Mouse (Mus musculus): ENCODE results near the gene Gtpbp8.

The Gtpbp8 gene

GRCm38 (mm10) chr16:44745866-44746562 lies at the start of gene Gtpbp8:
Gene Gtpbp8, minus strand, starts transcription at chr16:44746363.
- peak; percentile 68 for DNase-seq (ENCODE audit: low spot score)

DNA sequence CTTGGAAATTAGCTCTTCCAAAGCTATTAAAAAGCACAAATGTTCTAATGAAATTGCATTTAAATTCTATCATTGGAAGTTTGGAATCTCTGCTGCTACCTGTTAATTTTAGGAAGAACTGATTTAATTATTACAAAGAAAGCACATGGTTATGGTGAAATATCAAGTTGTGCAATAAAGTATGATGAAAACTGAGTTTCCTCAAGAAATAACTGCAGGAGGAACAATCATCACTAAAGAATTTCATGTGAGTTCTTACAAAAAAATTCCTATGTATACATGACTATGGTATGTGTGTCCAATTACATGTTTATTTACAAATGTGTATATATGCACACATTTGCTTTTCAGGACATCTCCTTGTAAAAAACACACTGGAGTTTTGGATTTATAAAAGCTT lies 48.3 kb upstream of the Gtpbp8 start:
- no peak for DNase-seq (ENCODE audit: low spot score)

GRCm38 (mm10) chr16:44786934-44787333 lies 40.8 kb upstream of the Gtpbp8 start:
- DNase-seq (ENCODE audit: low spot score): no peak

DNA sequence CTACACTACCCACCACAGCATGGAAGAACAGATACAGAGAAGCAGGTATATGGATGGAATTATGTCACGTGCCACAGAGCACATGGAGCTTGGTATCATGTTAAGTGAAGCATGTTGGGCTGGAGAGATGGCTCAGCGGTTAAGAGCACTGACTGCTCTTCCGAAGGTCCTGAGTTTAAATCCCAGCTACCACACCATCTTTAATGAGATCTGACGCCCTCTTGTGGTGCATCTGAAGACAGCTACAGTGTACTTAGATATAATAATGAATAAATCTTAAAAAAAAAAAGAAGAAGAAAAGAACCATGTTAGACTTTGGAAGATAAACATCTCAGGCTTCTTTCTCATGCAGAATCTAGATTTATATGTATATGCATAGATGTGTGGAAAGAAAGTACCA lies 34.6 kb upstream of the Gtpbp8 start:
- DNase-seq (ENCODE audit: low spot score): no peak

GRCm38 (mm10) chr16:44779494-44779893 lies 33.3 kb upstream of the Gtpbp8 start:
- no peak for DNase-seq (ENCODE audit: low spot score)

DNA sequence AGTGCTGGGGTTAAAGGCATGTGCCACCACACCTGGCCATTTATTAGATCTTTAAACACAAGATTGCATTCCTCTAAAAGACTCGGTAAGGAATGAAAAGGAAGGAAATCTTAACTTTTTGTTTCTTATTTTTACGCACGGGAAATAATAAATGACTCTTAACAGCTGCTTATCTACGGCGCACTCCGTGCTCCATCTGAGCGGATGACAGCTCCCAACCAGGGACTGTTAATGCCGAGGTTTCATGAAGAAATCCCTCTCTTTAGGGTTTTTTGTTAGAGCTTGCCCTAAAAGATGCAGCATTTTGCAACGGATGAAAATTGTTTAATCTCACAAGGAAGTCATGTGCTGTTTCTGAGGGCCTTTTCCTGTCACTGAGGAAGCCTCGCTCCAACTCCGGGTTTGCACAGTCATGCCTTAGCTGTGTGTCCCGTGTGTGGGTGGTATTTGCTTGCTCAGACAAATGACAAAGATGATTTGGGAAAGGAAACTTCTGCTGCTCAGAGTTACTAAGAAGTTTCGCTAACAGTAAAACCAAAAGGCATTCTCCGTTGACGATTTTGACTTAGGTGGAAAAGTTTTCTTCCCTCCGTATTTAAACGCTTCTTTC lies 32.5 kb upstream of the Gtpbp8 start:
- DNase-seq (ENCODE audit: low spot score): no peak

DNA sequence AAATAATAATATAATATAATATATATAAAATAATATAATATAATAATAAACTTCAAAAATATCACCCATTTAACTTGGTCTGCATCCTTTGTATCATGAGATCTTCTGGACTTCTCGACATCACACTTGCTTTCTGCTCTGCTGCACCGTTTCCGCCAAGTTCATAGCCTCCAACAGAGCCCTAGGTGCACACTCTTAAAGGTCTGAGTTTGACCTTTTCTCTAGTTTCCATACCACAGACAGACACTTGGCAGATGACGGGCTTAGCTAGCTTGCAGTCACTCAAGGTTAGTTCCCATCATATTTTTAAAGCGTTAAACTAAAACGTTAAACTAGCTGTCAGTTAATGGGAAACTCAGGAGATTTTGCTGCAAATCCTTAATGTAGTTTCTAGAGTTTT lies 28.0 kb upstream of the Gtpbp8 start:
- DNase-seq (ENCODE audit: low spot score): no peak

DNA sequence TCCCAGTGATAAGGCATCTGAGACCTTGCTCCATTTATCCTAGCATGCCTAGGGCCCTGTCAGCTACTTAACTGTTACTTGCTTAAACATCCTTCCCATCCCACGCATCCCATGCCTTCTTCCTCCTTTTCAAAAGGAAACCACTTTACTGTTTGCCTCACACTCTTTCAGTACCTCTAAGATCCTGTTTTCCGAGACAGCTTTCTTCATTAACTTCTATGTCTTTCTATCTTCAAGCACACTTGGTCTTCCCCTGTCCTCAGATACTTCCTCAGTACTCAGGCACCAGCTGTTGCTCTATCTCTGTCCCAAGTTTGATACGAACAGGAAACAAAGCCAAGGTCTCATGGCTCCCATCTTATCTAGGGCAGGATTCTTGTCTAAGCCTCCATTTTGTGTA lies 27.5 kb upstream of the Gtpbp8 start:
- DNase-seq (ENCODE audit: low spot score): no peak

- no peak for DNase-seq (ENCODE audit: low spot score)
Measured at GRCm38 (mm10) chr16:44772577-44772976, 26.4 kb upstream of the Gtpbp8 start.

DNA sequence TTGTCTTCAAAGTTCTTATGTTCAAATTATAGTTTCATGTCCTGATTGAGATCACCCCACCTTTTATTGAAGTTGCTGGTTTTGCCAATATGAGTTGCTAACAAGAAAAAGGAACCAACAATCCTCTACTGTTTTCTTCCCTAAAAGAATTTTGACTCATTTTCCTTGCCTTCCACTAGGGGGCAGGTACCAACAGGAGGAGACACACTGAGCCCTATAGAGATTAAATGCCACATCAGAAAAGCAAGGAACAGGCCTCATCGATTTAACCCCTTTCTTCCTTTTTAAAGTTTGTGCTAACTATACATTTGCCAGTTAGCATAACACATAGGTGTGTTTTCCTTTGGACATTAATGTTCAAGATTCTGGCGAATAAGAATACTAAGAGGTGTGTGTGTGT lies 21.8 kb upstream of the Gtpbp8 start:
- no peak for DNase-seq (ENCODE audit: low spot score)

- DNase-seq (ENCODE audit: low spot score): no peak
Measured at GRCm38 (mm10) chr16:44767506-44767905, 21.3 kb upstream of the Gtpbp8 start.

DNA sequence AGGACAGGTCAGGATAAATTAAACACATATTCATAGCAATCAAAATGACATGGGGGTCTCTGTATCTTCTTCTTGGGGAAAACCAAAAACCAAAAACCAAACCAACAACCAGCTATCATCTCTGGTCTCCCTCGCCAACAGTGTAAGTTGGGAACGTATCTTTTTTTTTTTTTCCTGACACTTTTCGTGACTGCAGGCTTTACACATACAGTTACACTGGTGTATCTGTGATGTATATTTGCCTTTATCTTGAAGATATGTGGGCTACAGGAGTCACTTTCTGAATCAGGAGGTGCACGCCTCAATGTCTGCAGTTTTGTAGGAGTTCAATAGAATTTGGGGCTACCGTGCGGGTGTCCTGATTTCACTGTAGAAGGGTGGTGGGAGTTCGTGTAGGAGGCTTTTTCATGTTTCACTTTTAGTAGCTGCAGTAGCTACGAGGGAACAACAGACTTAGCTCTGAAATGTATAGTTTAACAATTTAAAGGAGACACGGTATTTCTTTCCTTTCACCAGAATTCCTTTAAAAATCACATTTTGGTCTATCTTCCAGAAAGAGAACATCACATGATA lies 20.2 kb upstream of the Gtpbp8 start:
- no peak for DNase-seq (ENCODE audit: low spot score)

DNA sequence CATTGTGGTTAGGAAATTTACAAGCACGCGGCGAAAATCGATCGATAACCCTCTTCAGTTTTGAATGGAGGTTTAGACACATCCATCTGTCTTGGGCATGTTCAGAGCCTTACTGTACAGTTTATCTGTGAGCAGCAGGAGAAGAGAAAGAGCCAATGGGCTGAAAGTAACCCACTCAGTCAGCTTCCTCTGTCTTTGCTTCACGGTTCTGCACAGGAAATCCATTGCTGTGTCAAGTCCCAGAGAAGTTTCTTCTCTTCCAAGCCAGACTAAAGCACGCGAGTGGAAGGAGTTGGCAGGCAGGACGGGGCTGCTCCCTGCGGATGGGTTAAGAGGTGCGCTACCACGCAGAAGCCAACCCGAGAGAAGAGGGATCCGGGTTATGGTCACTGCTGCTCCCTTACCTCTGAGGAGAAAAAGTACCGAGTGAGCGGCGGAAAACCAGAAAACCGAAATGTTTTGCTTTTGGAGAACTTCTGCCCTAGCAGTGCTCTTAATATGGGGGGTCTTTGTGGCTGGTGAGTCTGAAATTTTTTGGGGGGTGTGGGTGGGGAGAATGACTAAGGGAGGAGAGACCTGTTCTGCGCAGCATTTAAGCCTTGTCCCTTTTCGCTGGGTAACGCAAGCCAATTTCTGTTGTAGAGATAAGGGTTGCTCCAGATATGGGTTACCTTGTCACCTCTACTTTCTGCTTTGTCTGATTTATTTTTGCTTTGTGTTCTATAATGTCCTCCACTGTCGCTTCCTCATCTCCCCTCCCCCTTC lies 19.6 kb upstream of the Gtpbp8 start, which contains the start of gene Cd200r1:
Gene Cd200r1, plus strand, starts transcription at position 182 of the 765 bp plus-strand sequence.
- DNase-seq (ENCODE audit: low spot score): no peak

GRCm38 (mm10) chr16:44761811-44762210 lies 15.6 kb upstream of the Gtpbp8 start:
- DNase-seq (ENCODE audit: low spot score): no peak

- DNase-seq (ENCODE audit: low spot score): no peak
Measured at GRCm38 (mm10) chr16:44757700-44758099, 11.5 kb upstream of the Gtpbp8 start.

DNA sequence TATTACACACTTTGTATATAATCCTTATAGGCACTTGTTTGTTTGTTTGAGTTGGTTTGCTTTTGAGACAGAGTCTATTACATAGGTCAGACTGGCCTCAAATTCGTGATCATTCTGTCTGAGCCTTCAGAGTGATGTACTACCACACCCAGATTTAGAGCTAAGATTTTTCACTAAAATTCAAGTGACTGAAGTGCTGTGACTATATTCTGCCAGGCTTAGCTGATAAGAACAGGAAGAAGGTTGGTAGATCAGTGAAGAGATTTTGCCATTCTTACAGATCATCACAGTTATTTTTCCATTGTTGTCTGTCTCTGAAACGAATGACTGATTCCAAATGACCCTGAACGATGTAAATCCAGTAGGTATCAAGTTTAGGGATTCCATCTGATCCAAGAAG lies 1.8 kb upstream of the Gtpbp8 start:
- no peak for DNase-seq (ENCODE audit: low spot score)

- no peak for DNase-seq (ENCODE audit: low spot score)
Measured at GRCm38 (mm10) chr16:44745471-44745865, 695 bp downstream of the Gtpbp8 start.

- no peak for DNase-seq (ENCODE audit: low spot score)
Measured at GRCm38 (mm10) chr16:44742753-44743152, 3.4 kb downstream of the Gtpbp8 start.

- no peak for DNase-seq (ENCODE audit: low spot score)
Measured at GRCm38 (mm10) chr16:44736118-44736517, 10.0 kb downstream of the Gtpbp8 start.

DNA sequence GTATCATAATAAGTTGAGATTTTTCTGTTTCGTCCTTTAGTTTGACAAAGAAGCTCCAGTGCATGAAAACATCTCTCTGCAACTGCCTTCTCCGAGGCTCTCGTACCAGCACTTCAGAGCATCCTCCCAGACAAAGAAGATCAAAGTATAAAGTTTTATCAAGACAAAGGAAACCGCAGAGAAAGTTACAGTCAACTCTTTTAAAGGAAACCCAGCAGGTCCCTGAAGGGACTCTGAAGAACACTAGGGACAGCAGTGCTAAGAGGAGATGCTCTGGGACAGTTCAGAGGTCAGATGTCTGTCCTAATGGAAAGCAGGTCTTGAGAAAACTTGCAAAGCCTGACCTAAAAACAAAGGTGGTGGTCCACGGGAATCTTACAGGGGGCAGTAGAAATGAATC lies 10.5 kb downstream of the Gtpbp8 start:
- no peak for DNase-seq (ENCODE audit: low spot score)

GRCm38 (mm10) chr16:44734059-44734458 lies 12.1 kb downstream of the Gtpbp8 start:
- no peak for DNase-seq (ENCODE audit: low spot score)

DNA sequence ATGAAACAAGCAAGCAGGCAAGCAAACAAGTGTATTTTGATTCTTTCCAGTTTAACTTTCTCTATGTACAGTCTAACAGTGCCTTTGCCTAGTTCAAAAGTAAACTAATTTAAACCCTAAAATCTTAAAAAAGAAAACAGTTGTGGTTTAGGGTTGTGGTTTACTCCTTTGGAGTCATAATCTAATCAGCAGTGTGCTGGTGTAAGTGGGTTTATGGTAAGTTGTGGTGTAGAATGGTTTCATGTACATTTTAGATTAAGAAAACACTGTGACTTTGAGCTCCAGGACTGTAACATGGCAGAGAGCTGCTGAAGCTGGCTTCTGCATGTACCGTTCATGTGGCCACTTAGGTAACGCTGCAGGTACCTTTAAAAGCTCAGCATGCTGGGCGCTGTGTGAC lies 18.6 kb downstream of the Gtpbp8 start:
- no peak for DNase-seq (ENCODE audit: low spot score)
